Mouse (Mus musculus) erythroblast, embryonic 14.5 days (primary cell): Measurements from ENCODE around the gene Trappc6a. TPM values are rescaled to one million over a fixed set of nuclear protein-coding genes. Genes with fewer than 3 reads are reported as not detected.

Experiments used
- H3K27me3 ChIP-seq: 2 replicates; pipeline ENCODE4 v1.6.1; 2012; ENCODE audit warnings: inconsistent platforms; ENCODE audit not compliant: control insufficient read depth
- H3K36me3 ChIP-seq: 2 replicates; pipeline ENCODE4 v1.6.1; 2012; ENCODE audit warnings: mild to moderate bottlenecking, inconsistent platforms; ENCODE audit not compliant: control insufficient read depth
- H3K4me1 ChIP-seq: 2 replicates; pipeline ENCODE4 v1.6.1; 2012; ENCODE audit warnings: inconsistent platforms; ENCODE audit not compliant: control insufficient read depth
- H3K4me3 ChIP-seq: replicated peaks from 2 replicates; pipeline ENCODE3; 2012; ENCODE audit warnings: moderate library complexity, mild to moderate bottlenecking, inconsistent platforms
- H3K9me3 ChIP-seq: 2 replicates; pipeline ENCODE4 v1.6.1; 2012; ENCODE audit warnings: low read length, inconsistent platforms, mixed read lengths; ENCODE audit not compliant: control insufficient read depth
- GATA1 ChIP-seq: IDR thresholded peaks from 2 replicates; pipeline ENCODE4 v1.6.1; 2012; ENCODE audit warnings: low read length, inconsistent platforms, mixed read lengths
- TAL1 ChIP-seq: IDR thresholded peaks from 3 replicates; pipeline ENCODE4 v1.6.1; 2012; ENCODE audit warnings: low read length, inconsistent platforms, mixed read lengths
- polyA plus RNA-seq: library from polyadenylated mRNA; stranded (reverse); fragments of >175 nt; gene quantifications from 2 replicates; pipeline ENCODE4 v1.2.3, GENCODE M21; 2012

Gene Trappc6a
- polyA plus RNA-seq, 1 experiment, result 13.1 TPM

DNA sequence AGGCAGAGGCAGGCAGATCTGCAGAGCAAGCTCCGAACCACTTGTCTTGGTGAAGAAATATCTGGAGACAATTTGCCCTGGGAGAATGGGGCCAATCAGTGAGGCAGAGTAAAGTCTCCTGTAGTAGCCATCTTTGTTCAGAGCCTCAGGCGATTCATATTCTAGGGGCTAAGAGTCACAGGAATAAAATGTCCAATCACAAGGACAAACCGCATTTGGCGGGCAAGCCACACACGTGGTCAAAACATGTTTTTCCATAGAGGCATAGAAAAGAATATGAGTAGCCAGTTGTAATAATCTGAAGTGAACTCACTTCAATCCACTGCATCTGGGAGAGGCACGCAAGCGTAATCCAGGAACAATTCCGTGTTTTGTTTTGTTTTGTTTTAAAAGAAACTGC is 24.9 kb upstream of the Trappc6a start:
- Histone ChIP-seq H3K4me3 (no peak overlapping the region), H3K27me3 (peaks cover 4% of the 10 kb centered on the region; the same call in 1 of the 2 replicates), H3K36me3 (no peaks in the 10 kb centered on the region), H3K4me1 (no peaks in the 10 kb centered on the region), H3K9me3 (no peaks in the 10 kb centered on the region)
- TF ChIP-seq GATA1 (no peak), TAL1 (no peak)

DNA sequence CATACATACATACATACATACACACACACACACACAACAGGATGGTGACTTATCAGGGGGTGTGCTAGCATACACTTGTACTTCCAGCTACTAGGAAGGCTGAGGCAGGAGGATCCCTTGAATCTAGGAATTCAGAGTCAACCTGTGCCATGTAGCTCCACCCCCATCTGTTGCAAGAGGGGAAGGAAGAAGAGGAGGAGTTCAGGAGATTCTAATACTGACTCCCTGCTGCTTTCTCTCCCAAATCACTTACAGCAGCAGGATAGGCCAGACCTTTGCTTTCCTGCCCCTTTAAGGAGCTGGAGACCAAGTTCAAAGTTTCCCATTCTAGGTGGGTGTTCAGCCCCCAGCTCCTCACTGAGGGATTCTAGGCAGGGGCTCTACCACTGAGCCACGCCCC is 22.7 kb upstream of the Trappc6a start:
- Histone ChIP-seq H3K36me3 (no peaks in the 10 kb centered on the region), H3K4me3 (no peak overlapping the region), H3K4me1 (no peaks in the 10 kb centered on the region), H3K27me3 (peaks cover 18% of the 10 kb centered on the region; the same call in 1 of the 2 replicates), H3K9me3 (no peaks in the 10 kb centered on the region)
- no peak for TF ChIP-seq GATA1
- no peak for TF ChIP-seq TAL1

DNA sequence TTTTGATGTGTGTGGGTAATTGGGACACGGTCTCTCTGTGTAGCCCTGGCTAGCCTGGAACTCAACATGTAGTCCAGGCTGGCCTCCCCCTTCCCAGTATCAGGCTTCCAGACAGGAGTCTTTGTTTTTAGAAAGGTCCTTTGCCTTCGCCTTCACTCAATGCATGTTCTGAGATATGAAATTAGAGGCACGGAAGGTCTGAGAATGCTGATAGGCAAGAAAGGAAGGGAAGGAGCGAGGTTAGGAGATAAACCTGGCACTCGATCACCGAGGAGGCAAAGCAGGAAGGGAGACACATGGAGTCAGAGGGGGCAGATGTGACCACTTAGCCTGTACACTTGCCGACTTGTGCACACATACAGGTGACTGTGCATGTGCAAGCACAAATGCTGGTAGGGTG is 21.6 kb upstream of the Trappc6a start:
- no peak overlapping the region for H3K4me3 ChIP-seq
- H3K9me3 ChIP-seq, result no peaks in the 10 kb centered on the region
- no peak for TF ChIP-seq TAL1
- TF ChIP-seq GATA1, result no peak
- no peaks in the 10 kb centered on the region for H3K4me1 ChIP-seq
- H3K27me3 ChIP-seq, result peaks cover 24% of the 10 kb centered on the region
- H3K36me3 ChIP-seq, result no peaks in the 10 kb centered on the region

DNA sequence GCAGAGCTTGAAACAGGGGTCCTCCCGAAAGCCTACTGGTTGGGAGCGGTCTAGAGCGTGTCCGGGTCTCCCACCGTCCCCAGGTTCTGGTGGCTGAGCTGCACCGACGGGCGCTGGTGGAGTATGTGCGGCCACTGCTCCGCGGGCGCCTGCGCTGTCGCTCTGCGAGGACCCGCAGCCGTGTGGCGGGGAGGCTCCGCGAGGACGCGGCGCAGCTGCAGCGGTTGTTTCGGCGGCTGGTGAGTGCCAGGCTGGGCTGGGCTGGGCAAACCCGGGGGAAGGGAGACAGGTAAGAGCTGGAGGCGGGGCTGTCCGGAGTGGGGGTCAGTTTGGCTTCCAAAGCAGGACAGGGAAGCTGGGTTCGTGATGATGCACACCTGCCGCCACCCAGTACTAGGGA is 18.7 kb upstream of the Trappc6a start:
- no peak overlapping the region for H3K4me3 ChIP-seq
- no peaks in the 10 kb centered on the region for H3K9me3 ChIP-seq
- no peaks in the 10 kb centered on the region for H3K4me1 ChIP-seq
- no peaks in the 10 kb centered on the region for H3K36me3 ChIP-seq
- TF ChIP-seq TAL1 (no peak), GATA1 (no peak)
- H3K27me3 ChIP-seq, result peaks cover 33% of the 10 kb centered on the region

DNA sequence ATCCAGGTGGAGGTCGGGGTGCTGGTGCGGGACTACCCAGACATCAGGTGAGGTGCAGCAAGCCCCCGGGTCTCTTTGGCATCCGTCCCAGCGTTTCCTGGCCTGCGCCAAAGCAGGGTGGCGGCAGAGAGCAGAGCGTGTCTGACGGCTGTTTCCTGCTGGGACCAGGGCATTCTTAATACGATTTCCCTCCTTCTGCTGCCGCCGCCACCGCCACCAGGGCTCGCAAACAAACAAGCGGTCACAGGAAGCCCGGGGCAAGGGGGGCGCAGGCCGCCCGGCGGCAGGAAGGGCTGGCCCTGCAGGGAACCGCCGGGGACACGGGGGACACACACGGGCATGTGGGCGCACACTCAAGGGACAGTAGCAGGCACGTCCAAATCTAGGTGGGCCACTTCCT is 16.5 kb upstream of the Trappc6a start:
- Histone ChIP-seq H3K4me1 (no peaks in the 10 kb centered on the region), H3K36me3 (no peaks in the 10 kb centered on the region), H3K27me3 (peaks cover 33% of the 10 kb centered on the region), H3K4me3 (no peak overlapping the region), H3K9me3 (no peaks in the 10 kb centered on the region)
- TF ChIP-seq TAL1 (no peak), GATA1 (no peak)

DNA sequence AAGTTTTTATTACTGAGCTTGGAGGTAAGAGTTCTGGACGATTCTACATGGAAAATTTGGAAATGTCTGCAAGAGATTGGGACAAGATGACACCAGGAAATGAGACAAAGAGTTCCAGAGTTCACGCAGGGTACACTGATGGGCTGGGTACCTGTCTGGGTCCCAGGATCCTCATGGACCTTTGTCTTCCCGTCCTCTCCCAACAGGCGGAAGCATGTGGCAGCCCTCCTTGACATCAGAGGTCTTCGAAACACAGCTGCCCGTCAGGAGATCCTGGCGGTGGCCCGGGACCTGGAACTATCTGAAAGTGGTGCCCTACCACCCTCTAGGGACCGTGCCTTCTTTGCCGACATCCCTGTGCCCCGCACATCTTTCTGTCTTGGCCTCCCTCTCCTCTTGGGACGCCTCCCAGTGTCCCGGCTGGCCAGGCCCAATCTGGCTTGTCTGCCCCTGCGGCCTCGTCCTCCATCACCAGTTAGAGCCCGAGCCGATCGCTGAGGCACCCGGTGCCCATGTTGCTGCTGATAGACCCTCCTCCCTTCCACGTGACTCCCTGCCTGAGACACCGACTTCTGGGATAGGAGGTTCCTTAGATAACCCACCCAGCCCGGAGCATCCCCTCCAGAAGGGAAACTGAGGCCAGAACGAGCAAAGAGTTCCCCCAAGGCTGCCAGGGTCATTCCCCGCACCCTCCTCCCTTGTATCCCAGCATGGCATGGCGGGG is 13.3 kb upstream of the Trappc6a start:
- Histone ChIP-seq H3K36me3 (no peaks in the 10 kb centered on the region), H3K27me3 (peaks cover 15% of the 10 kb centered on the region), H3K4me1 (peaks cover 5% of the 10 kb centered on the region), H3K4me3 (no peak overlapping the region), H3K9me3 (no peaks in the 10 kb centered on the region)
- TF ChIP-seq TAL1, result no peak
- TF ChIP-seq GATA1, result no peak

DNA sequence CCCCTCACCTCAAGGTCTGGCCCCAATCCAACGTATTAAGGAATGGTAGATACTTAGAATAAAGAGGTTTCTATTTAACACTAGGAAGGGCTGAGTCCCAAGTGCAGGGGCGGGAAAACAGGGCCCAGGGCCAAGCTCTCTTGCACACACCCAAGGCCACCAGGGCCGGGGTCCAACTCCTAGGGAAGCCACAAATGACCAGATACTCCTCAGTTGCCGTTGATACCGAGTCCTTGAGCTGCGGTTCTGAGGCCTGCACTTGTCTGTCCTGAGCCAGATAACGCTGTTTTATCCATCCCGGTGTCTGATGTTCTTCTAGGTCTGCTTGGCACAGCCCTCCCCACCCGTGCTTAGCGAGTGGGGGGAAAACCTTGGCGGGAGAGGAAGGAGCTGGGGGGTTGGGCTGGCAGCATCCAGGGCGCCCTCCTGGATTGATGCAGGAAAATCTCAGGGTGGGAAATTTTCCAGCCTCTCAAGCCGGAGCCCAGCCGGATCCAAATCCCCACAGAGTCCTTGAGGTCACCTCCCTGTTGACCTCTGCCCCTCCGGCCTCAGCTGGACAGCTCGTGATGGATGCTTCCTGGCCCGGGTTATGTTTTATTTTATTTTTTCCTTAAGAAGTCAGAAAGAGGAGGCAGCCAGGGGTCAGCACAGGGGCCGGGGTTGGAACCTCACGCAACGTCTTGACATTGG is 12.5 kb upstream of the Trappc6a start:
- no peaks in the 10 kb centered on the region for H3K36me3 ChIP-seq

DNA sequence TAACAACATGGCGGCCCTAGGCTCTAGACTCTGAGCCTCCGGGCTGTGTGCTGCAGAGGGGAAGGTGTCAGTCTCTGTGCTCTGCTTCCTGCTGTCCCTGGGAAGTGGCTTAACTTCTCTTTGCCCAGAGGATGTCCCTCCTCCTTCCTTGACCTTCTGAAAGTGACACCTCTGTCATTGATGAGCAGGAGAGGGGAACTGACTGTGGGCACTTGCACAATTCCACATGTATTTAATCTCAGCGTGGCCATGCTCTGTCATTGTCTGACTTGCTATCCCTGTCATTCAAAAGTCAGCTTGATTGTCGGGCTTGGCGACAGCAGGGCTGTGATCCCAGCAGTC is 12.0 kb upstream of the Trappc6a start:
- Histone ChIP-seq H3K36me3 (no peaks in the 10 kb centered on the region), H3K4me1 (peaks cover 5% of the 10 kb centered on the region), H3K9me3 (no peaks in the 10 kb centered on the region), H3K27me3 (peaks cover 11% of the 10 kb centered on the region), H3K4me3 (no peak overlapping the region)
- no peak for TF ChIP-seq GATA1
- no peak for TF ChIP-seq TAL1

More for the DNA sequence above, 12.5 kb upstream of the Trappc6a start:
- Histone ChIP-seq H3K27me3 (peaks cover 14% of the 10 kb centered on the region), H3K9me3 (no peaks in the 10 kb centered on the region), H3K4me1 (peaks cover 5% of the 10 kb centered on the region), H3K4me3 (no peak overlapping the region)
- TF ChIP-seq GATA1, result no peak
- TF ChIP-seq TAL1, result no peak

DNA sequence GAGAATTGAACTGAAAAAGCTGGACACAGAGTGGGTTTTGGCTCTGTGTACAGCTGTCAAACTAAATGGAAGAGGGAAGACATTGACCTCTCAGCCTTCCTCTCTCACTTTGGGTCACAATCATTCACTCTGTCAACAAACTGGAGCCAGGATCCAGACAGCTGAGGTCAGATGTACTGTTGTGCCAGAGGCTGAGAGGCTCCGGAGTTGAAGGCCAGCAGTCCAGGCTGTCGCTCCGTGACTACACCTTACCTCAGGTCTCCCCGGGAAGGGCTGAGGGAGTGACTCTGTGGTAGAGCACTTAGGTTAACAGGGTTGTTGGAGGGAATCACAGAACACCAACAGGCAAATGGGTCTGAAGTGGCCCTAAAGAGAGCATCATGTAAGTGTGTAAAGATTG is 9.9 kb upstream of the Trappc6a start:
- no peaks in the 10 kb centered on the region for H3K9me3 ChIP-seq
- no peaks in the 10 kb centered on the region for H3K36me3 ChIP-seq
- peaks cover 5% of the 10 kb centered on the region for H3K4me1 ChIP-seq
- no peak overlapping the region for H3K4me3 ChIP-seq
- no peak for TF ChIP-seq TAL1
- TF ChIP-seq GATA1, result no peak
- H3K27me3 ChIP-seq, result no peaks in the 10 kb centered on the region
